Mouse (Mus musculus) neural tube, embryonic 10.5 days (tissue): ENCODE measurements around the gene Abhd17a.
A peak's percentile ranks its signal among the peaks of the same experiment; 100 is the strongest.

ENCODE experiments used
- DNase-seq: peaks from one replicate; pipeline ENCODE4 v3.0.0-alpha.2; 2017; ENCODE audit warnings: low spot score; ENCODE audit errors: extremely low spot score

The Abhd17a gene

DNA sequence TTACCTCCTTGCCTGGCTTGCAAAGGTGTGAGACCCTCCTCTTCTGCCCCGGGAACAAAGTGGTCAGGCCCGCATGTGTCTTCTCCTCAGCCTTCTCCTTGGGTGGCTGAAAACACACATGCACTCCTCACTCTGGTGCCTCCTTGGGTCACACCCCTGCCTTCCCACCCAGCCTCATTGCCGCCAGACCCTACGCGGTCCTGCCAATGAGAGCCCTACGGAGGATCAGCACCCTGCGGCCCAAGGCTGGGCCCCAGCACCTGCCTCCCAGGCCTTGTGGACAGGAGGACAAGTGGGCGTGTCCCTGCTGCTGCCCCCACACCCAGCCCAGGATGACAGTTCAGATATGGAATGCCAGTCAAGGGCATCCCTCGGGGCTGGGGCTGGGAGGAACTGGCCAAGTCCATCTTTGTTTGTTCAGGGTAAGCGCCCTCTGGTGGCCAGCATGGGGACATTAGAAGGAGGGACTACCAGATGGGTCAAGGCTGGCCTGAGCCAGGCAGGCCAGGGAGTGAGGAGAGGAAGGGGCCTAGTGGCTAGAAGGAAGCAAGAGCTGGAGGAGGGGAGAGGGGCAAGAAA lies 41.6 kb downstream of the Abhd17a start:
- peak; percentile 78 for DNase-seq

DNA sequence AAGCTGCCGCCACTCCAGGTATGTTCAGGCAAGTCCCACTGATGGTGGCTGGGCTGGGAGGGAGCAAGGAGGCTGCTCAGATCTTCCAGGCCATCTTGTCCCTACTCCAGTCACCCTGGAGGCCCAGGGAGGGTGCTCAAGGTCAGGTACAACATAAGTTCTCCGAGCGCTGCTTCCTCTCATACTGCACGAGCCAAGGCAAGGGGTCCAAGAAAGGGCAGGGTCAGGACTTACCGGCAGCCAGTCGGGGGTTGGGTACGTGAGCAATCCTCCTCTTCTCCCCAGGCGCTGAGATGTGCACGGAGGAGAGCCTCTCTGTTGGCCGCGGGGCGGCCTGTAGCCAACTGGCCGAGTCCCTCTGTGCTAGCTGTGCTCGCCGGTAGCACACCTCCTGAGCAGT lies 42.6 kb downstream of the Abhd17a start:
- no peak for DNase-seq

DNA sequence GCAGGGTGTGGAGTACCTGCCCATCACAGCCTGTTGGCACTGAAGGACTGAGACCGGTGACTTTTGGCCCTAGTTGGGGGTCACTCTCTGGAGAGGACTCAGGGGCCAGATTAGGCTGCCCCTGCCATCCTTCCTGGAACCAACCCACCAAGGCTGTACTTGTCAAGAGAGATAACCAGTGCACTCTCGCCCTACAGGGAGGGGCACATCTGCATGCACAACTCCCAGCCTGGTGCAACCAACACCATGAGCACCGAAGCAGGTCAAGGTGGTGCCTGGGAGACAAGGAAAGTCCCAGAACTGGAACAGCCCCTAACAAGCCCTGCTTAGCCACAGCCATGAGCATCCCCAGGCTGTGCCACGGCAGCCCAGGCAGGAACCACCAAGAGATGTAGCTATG lies 43.2 kb downstream of the Abhd17a start:
- DNase-seq = no peak

DNA sequence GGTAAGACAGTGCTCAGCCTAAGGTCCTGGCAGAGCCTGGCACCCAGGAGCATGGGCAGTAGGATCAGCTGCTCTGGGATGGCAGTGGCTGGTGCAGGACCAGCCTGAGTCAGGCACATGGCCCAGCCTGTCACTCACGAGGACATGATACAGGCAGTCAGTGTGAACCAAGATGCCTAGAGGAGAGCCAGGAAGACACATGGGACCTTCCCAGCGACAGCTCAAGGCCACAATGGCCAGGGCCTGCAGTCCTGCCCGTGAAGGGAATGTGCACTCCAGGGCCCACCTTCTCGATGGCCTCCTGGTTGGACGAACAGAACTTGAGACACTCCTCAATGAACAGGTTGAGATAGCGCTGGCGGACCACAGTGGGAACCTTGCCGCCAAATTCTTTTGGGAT lies 44.6 kb downstream of the Abhd17a start:
- DNase-seq = no peak

DNA sequence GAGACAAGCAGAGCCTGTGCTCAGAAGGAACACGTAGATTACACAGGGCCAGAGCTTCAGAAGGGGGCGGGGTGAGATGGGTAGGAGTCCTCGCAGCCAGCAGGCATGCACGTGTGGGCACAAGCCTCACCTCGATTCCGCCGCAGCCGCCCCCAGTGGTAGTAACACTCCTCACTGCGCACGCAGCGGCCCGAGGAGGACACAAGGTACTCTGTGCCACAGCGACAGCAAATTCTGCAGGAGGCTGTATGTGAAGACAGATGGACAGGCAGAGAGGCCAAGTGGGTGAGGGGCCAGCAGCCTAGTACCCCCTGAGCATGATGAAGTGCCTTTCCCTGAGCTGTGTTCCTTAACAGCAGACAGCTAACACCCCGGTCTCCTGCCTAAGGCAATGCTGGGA lies 46.3 kb downstream of the Abhd17a start:
- DNase-seq = no peak

DNA sequence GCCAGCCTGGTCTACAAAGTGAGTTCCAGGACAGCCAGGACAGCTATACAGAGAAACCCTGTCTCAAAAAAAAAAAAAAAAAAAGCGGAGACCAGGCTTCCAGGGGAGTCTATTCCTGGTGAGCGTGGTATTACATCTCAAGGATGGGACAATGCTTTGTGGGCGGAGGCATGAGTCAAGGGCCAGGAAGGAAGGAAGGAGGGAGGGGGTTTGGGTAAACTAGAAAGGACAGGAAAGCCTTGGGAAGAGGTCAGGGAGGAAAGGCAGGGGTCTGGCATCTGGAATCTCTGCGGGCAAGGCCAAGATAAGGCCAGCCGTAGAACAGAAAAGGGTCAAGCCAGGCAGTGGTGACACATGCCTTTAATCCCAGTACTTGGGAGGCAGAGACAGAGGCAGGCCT lies 50.6 kb downstream of the Abhd17a start:
- DNase-seq = no peak

DNA sequence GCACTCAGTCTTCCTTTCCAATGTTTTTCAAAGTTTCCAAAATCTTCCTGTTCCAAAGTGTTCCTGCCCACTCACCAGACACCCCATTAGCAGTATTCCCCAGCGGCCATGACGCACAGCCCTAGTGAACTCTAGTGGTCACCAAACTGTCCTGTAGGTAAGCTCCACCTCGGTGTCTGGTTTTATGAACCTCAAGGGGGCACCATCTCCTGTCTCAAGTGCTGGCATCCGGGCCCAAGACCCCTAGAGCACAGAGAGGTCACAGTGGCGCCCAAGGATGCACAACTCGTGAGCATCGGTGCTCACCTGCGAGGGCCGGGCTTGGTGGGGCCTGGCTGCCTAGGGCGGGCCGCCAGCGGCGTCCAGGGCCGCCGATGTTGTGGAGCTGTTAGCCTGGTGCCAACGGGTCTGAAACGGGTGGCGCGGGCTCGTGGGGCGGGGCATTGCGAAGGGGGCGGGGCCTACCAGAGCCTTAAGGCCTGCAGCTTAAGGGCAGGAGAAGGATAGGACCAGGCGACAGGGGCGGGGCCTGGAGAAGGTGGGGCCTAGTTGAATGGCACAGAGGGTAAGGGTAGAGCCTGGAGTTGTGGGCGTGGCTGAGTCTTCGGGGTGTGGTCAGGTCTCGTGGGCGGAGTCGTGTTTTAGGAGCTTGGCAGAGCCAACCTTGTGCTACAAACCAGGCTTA lies 51.3 kb downstream of the Abhd17a start, which contains the start of gene Atp8b3:
TSS of gene Atp8b3 (minus strand) at position 415 of the 685 bp plus-strand sequence.
- DNase-seq = peak; percentile 63

DNA sequence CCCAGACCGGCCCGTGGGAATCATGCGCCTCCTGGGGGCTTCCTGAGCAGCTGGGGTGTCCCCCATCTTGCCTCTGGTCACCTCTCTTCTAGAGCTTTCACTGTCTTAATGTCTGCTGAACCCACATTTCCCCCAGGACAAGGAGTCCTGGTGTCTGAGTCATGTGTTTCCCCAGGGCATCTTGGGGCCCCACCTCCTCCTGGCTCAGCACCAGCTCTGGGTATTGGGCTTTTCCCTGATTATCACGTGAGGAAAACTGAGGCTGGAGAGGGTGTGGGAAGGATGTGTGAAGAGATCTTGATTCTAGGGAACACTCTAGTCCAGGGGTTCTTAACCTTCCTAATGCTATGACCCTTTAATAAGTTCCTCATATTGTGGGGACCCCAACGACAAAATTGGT lies 52.0 kb downstream of the Abhd17a start:
- no peak for DNase-seq

DNA sequence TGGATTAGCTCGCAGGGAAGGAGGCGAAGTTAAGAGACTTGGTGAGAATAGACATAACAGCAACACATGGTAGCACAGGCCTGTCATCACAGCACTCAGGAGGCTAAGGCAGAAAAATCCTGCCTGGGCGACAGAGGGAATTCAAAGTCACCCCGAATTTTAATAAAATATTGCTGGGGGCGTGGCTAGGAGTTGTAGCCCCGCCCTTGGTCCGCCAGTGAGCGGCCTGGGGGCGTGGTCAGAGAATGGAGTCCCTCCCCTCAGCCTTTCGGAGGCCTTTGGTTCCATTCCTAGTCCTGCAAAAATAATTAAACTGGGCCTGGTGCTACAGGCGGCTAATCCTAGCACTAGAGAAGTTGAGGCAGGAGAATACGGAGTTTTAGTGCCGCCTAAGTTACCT lies 54.4 kb downstream of the Abhd17a start:
- no peak for DNase-seq

DNA sequence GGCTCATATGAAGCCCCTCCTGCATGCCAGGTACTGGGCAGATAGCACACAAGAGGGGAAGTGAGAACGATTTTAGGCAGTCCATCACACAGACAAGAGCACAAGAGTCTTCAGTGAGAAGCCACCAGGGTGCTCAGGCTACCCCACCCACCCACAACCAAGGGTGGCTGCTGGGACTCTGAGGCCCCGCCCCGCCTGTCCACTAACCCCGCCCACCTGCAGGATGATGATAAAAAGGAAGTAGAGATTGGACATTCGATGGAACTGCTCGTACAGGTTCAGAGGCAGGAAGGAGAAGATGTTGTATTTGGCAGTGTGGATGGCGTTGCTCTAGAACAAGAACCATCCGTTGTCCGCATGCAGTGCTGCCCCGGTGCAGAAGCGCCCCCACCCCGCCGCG lies 55.1 kb downstream of the Abhd17a start:
- no peak for DNase-seq

DNA sequence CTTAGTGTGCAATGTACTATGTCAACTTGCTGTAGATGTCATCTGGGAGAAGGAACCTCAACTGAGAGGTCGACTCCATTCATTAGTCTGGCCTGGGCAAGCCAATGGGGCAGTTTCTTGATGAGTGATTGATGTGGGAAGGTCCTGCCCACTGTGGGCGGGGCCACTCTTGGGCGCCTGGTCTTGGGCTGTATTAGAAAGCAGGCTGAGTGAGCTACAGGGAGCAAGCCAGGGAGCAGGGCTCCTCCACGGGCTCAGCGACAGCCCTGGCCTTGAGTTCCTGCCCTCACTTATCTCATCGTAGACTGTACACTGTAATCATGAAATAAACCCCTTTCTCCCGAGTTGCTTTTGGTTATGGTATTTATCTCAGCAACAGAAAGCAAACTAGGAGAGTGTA lies 56.4 kb downstream of the Abhd17a start:
- no peak for DNase-seq
